Mouse (Mus musculus): Measurements from ENCODE around the gene Lactb. TPM values are rescaled to one million over a fixed set of nuclear protein-coding genes. Genes with fewer than 3 reads are reported as not detected.

The Lactb gene
- total and polyA plus RNA-seq, 3 experiments: 4.7 to 16.4 (median 10.9) TPM

GRCm38 (mm10) chr9:67008781-67009180 is 33.5 kb upstream of the Lactb start:
- Histone ChIP-seq H3K9me3 (replicated peaks) (no peaks in the 10 kb centered on the region), H3K36me3 (replicated peaks) (no peaks in the 10 kb centered on the region), H3K4me3 (ENCODE audit: low read depth, low read length) (no peak overlapping the region), H3K27me3 (ENCODE audit: insufficient read depth, low read length) (no peaks in the 10 kb centered on the region), H3K4me1 (ENCODE audit: insufficient read depth, low read depth, low read length) (peaks cover 21% of the 10 kb centered on the region)
- DNase-seq (ENCODE audit: low spot score) (no peak), ATAC-seq (ENCODE audit: extremely low read depth, insufficient number of reproducible peaks, low FRiP score, poor library complexity, severe bottlenecking) (no peak)
- TF ChIP-seq TAL1 (conservative IDR thresholded peaks at IDR 0.05; ENCODE audit: low read depth, low read length) (no peak), CTCF (IDR thresholded peaks at IDR 0.05; ENCODE audit: low read depth, low read length) (no peak), POLR2AphosphoS5 (IDR thresholded peaks at IDR 0.05; ENCODE audit: insufficient replicate concordance, low read depth, low read length) (no peak), GATA1 (IDR thresholded peaks at IDR 0.05; ENCODE audit: borderline replicate concordance, low read length) (no peak), GATA2 (IDR thresholded peaks at IDR 0.05; ENCODE audit: borderline replicate concordance, low read depth, low read length) (no peak)

- H3K4me1 ChIP-seq (ENCODE audit: insufficient read depth, low read depth, low read length): peaks cover 16% of the 10 kb centered on the region
- H3K27me3 ChIP-seq (ENCODE audit: insufficient read depth, low read length): no peaks in the 10 kb centered on the region
- ATAC-seq (ENCODE audit: extremely low read depth, insufficient number of reproducible peaks, low FRiP score, poor library complexity, severe bottlenecking): no peak
- DNase-seq (ENCODE audit: low spot score): no peak
- TF ChIP-seq GATA2 (IDR thresholded peaks at IDR 0.05; ENCODE audit: borderline replicate concordance, low read depth, low read length): no peak
- TF ChIP-seq TAL1 (conservative IDR thresholded peaks at IDR 0.05; ENCODE audit: low read depth, low read length): no peak
- TF ChIP-seq POLR2AphosphoS5 (IDR thresholded peaks at IDR 0.05; ENCODE audit: insufficient replicate concordance, low read depth, low read length): no peak
- TF ChIP-seq CTCF (IDR thresholded peaks at IDR 0.05; ENCODE audit: low read depth, low read length): no peak
- no peak for TF ChIP-seq GATA1 (IDR thresholded peaks at IDR 0.05; ENCODE audit: borderline replicate concordance, low read length)
- no peaks in the 10 kb centered on the region for H3K9me3 ChIP-seq (replicated peaks)
- no peaks in the 10 kb centered on the region for H3K36me3 ChIP-seq (replicated peaks)
- no peak overlapping the region for H3K4me3 ChIP-seq (ENCODE audit: low read depth, low read length)
Measured at GRCm38 (mm10) chr9:67006376-67006775, 31.1 kb upstream of the Lactb start.

DNA sequence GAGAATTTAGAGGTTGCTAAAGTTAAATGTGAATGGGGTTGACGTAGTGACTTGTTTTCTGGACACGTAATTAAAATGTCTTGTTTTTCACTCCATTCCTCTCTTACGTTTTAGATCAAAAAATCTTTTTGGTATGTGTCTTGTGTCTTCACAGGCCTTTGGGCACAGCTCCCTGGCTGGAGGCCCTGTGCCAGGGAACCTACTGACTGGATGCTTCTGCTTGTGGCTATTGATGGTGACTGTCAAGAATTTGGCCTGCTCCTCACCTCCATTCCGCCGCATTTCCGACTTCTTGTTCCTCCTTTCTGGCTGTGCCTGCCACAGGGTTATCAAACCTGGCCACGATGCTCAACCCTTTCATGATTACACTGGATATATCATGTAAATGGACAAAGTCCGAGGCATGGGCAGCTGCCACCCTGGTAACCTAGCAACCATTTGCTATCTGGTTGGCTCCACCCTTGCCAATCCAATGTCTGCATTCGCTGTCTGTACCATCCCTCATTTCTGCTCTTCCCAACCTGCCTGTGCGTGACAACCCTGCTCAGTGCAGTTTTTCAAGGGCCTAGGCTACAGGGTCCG is 30.0 kb upstream of the Lactb start:
- H3K36me3 ChIP-seq (replicated peaks): no peaks in the 10 kb centered on the region
- DNase-seq (ENCODE audit: low spot score): no peak
- H3K27me3 ChIP-seq (ENCODE audit: insufficient read depth, low read length): no peaks in the 10 kb centered on the region
- ATAC-seq (ENCODE audit: extremely low read depth, insufficient number of reproducible peaks, low FRiP score, poor library complexity, severe bottlenecking): no peak
- no peaks in the 10 kb centered on the region for H3K9me3 ChIP-seq (replicated peaks)
- peaks cover 23% of the 10 kb centered on the region for H3K4me1 ChIP-seq (ENCODE audit: insufficient read depth, low read depth, low read length)
- no peak overlapping the region for H3K4me3 ChIP-seq (ENCODE audit: low read depth, low read length)
- TF ChIP-seq GATA2 (IDR thresholded peaks at IDR 0.05; ENCODE audit: borderline replicate concordance, low read depth, low read length): no peak
- TF ChIP-seq GATA1 (IDR thresholded peaks at IDR 0.05; ENCODE audit: borderline replicate concordance, low read length): no peak
- no peak for TF ChIP-seq CTCF (IDR thresholded peaks at IDR 0.05; ENCODE audit: low read depth, low read length)
- no peak for TF ChIP-seq POLR2AphosphoS5 (IDR thresholded peaks at IDR 0.05; ENCODE audit: insufficient replicate concordance, low read depth, low read length)
- no peak for TF ChIP-seq TAL1 (conservative IDR thresholded peaks at IDR 0.05; ENCODE audit: low read depth, low read length)

DNA sequence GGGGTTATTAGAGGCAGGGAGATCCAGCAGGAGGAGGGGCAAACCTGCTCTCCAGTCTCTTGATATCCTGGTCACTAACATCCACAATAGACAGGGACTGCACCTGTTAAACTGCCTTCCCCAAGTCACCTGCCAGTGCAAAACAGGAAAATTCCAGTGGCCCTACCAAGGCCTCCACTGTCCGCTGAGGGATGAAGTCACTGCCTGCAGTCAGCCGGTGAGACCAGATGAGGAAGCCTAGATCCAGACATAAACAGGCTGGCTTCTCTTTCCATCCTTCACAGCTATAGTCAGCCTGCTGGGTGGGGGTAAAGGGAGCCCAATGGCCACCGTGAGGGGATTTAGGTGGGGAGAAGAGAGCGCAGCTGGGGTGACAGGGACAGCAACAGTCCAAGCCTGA is 28.4 kb upstream of the Lactb start:
- no peak for DNase-seq (ENCODE audit: low spot score)
- Histone ChIP-seq H3K4me3 (ENCODE audit: low read depth, low read length) (no peak overlapping the region), H3K36me3 (replicated peaks) (no peaks in the 10 kb centered on the region), H3K27me3 (ENCODE audit: insufficient read depth, low read length) (no peaks in the 10 kb centered on the region), H3K4me1 (ENCODE audit: insufficient read depth, low read depth, low read length) (peaks cover 23% of the 10 kb centered on the region), H3K9me3 (replicated peaks) (no peaks in the 10 kb centered on the region)
- ATAC-seq (ENCODE audit: extremely low read depth, insufficient number of reproducible peaks, low FRiP score, poor library complexity, severe bottlenecking): no peak
- TF ChIP-seq TAL1 (conservative IDR thresholded peaks at IDR 0.05; ENCODE audit: low read depth, low read length) (no peak), CTCF (IDR thresholded peaks at IDR 0.05; ENCODE audit: low read depth, low read length) (no peak), GATA2 (IDR thresholded peaks at IDR 0.05; ENCODE audit: borderline replicate concordance, low read depth, low read length) (no peak), POLR2AphosphoS5 (IDR thresholded peaks at IDR 0.05; ENCODE audit: insufficient replicate concordance, low read depth, low read length) (no peak)

DNA sequence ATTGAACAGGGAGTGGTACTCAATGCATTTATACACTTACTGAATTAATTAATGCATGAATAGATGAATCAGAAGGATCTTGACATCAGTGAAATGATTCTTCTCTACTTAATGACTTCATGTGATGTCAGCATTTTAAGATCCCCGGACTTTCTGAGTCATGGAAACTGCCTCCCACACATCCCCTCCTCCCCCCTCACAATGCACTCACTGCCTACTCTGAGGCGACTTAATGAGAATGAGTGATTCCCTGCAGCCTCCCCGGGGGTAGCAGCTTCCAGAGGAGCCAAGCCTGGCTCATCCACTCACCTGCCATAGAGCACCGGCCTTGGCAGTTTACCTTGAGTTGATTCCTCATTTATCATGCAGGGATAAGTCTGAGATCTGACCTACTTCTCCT is 27.9 kb upstream of the Lactb start:
- Histone ChIP-seq H3K36me3 (replicated peaks) (no peaks in the 10 kb centered on the region), H3K27me3 (ENCODE audit: insufficient read depth, low read length) (no peaks in the 10 kb centered on the region), H3K4me1 (ENCODE audit: insufficient read depth, low read depth, low read length) (peaks cover 23% of the 10 kb centered on the region), H3K9me3 (replicated peaks) (no peaks in the 10 kb centered on the region), H3K4me3 (ENCODE audit: low read depth, low read length) (no peak overlapping the region)
- TF ChIP-seq GATA1 (IDR thresholded peaks at IDR 0.05; ENCODE audit: borderline replicate concordance, low read length) (no peak), POLR2AphosphoS5 (IDR thresholded peaks at IDR 0.05; ENCODE audit: insufficient replicate concordance, low read depth, low read length) (no peak), TAL1 (conservative IDR thresholded peaks at IDR 0.05; ENCODE audit: low read depth, low read length) (no peak), GATA2 (IDR thresholded peaks at IDR 0.05; ENCODE audit: borderline replicate concordance, low read depth, low read length) (no peak), CTCF (IDR thresholded peaks at IDR 0.05; ENCODE audit: low read depth, low read length) (no peak)
- DNase-seq (ENCODE audit: low spot score) (no peak), ATAC-seq (ENCODE audit: extremely low read depth, insufficient number of reproducible peaks, low FRiP score, poor library complexity, severe bottlenecking) (no peak)

DNA sequence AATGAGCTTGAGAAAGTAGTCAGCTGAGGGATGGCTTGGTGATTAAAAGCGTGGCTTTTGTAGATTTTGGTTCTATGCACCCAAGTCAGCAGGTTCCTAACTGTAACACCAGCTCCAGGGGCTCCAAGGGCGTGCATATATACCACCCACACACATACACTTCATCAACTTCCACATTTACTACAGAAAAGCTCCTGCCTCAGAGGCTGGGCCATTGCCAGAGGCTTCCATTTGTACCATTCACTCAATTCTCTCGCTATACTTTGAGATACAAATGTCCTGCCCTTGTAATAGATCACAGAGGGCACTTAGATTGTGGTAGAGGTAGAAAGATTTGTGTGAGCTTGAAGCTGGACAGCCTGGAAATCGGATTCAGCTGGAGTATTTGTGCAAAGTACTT is 26.2 kb upstream of the Lactb start:
- TF ChIP-seq POLR2AphosphoS5 (IDR thresholded peaks at IDR 0.05; ENCODE audit: insufficient replicate concordance, low read depth, low read length) (no peak), TAL1 (conservative IDR thresholded peaks at IDR 0.05; ENCODE audit: low read depth, low read length) (no peak), GATA2 (IDR thresholded peaks at IDR 0.05; ENCODE audit: borderline replicate concordance, low read depth, low read length) (no peak), GATA1 (IDR thresholded peaks at IDR 0.05; ENCODE audit: borderline replicate concordance, low read length) (no peak), CTCF (IDR thresholded peaks at IDR 0.05; ENCODE audit: low read depth, low read length) (no peak)
- Histone ChIP-seq H3K36me3 (replicated peaks) (no peaks in the 10 kb centered on the region), H3K4me3 (ENCODE audit: low read depth, low read length) (no peak overlapping the region), H3K27me3 (ENCODE audit: insufficient read depth, low read length) (0 out of 2 replicates have a peak, but pooled peaks cover 2% of the 10 kb centered on the region), H3K4me1 (ENCODE audit: insufficient read depth, low read depth, low read length) (peaks cover 23% of the 10 kb centered on the region), H3K9me3 (replicated peaks) (no peaks in the 10 kb centered on the region)
- ATAC-seq (ENCODE audit: extremely low read depth, insufficient number of reproducible peaks, low FRiP score, poor library complexity, severe bottlenecking) (no peak), DNase-seq (ENCODE audit: low spot score) (no peak)

Measured in G1E (cell line).